Mouse (Mus musculus) forebrain, postnatal 0 days (tissue): ENCODE data around the gene Hoxc5. TPM values are rescaled to one million over a fixed set of nuclear protein-coding genes. Genes with fewer than 3 reads are reported as not detected.
A peak's percentile ranks its signal among the peaks of the same experiment; 100 is the strongest.

Experiments used
- ATAC-seq: fragments of 200-750 bp; cut with Nextera tagmentation; 2 replicates; pipeline ENCODE4 v1.8.0; 2017; ENCODE audit warnings: mild to moderate bottlenecking, moderate library complexity
- DNase-seq: peaks from one replicate; pipeline ENCODE4 v3.0.0-alpha.2; 2015
- H3K27ac ChIP-seq: fragments of 300-500 bp; sonication (generic); 2 replicates; pipeline ENCODE4 v1.5.1; 2014; ENCODE audit warnings: low read depth, mild to moderate bottlenecking, antibody characterized with exemption, low read length, moderate library complexity, mixed read lengths
- H3K27me3 ChIP-seq: fragments of 300-500 bp; sonication (generic); 2 replicates; pipeline ENCODE4 v1.6.1; 2014; ENCODE audit warnings: mild to moderate bottlenecking, low read length, mixed read lengths; ENCODE audit not compliant: insufficient read depth
- H3K36me3 ChIP-seq: fragments of 300-500 bp; sonication (generic); 2 replicates; pipeline ENCODE4 v1.6.1; 2014; ENCODE audit warnings: mild to moderate bottlenecking, moderate library complexity; ENCODE audit not compliant: insufficient read depth
- H3K4me1 ChIP-seq: fragments of 300-500 bp; sonication (generic); 2 replicates; pipeline ENCODE4 v1.6.1; 2014; ENCODE audit warnings: antibody characterized with exemption; ENCODE audit not compliant: insufficient read depth
- H3K4me2 ChIP-seq: fragments of 300-500 bp; sonication (generic); 2 replicates; pipeline ENCODE4 v1.6.1; 2014; ENCODE audit warnings: low read depth, mild to moderate bottlenecking, moderate library complexity
- H3K4me3 ChIP-seq: fragments of 300-500 bp; sonication (generic); 2 replicates; pipeline ENCODE4 v1.5.1; 2014; ENCODE audit warnings: low read depth, low read length, mixed read lengths
- H3K9ac ChIP-seq: fragments of 300-500 bp; sonication (generic); 2 replicates; pipeline ENCODE4 v1.6.1; 2014; ENCODE audit warnings: mild to moderate bottlenecking
- H3K9me3 ChIP-seq: fragments of 300-500 bp; sonication (generic); 2 replicates; pipeline ENCODE4 v1.6.1; 2016; ENCODE audit warnings: low read length
- CTCF ChIP-seq: sonication (generic); IDR thresholded peaks from 2 replicates; pipeline ENCODE4 v1.5.1; 2016; ENCODE audit warnings: antibody characterized with exemption, control low read depth, low read depth
- WGBS: fragments of 180-500 bp; shearing (Covaris S2); extraction: QIAGEN DNeasy Blood & Tissue Kit; methylation state at CpG from one replicate; pipeline ENCODE4 v1.1.7; 2014; 5-methylcytosine and 5-hydroxymethylcytosine counted together
- polyA plus RNA-seq: library from polyadenylated mRNA; unstranded; fragments of >200 nt; fragmentation: Nextera tagmentation; extraction: Ambion mirVana; gene quantifications from 2 replicates; pipeline ENCODE4 v1.2.1, GENCODE M21; 2015
- total RNA-seq: library from RNA; depleted of rRNA; stranded (reverse); fragments of >200 nt; gene quantifications from 2 replicates; pipeline ENCODE4 v1.2.3, GENCODE M21; 2014; rRNA removed

The Hoxc5 gene
- total RNA-seq: not detected in 2 replicates
- not detected in 2 replicates for polyA plus RNA-seq

DNA sequence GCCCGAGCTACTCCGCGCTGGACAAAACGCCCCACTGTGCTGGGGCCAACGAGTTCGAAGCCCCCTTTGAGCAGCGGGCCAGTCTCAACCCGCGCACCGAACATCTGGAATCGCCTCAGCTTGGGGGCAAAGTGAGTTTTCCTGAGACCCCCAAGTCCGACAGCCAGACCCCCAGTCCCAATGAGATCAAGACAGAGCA, at the start of gene Hoxc5:
TSS of gene Hoxc5 (plus strand) at position 132 of the 199 bp plus-strand sequence.
- no peak for DNase-seq
- H3K4me2 ChIP-seq: 0 out of 2 replicates have a peak within 1 kb of the TSS, but pooled peaks have one; percentile 6
- H3K27me3 ChIP-seq: peaks cover 97% of the 10 kb centered on the region
- no peak for ATAC-seq
- H3K36me3 ChIP-seq: no peaks in the 10 kb centered on the region
- no peaks in the 10 kb centered on the region for H3K4me1 ChIP-seq
- WGBS: 3% methylated on average over 12 of the region's 12 CpGs
- no peak within 1 kb of the TSS for H3K9ac ChIP-seq
- H3K9me3 ChIP-seq: no peaks in the 10 kb centered on the region
- no peak for TF ChIP-seq CTCF
- H3K27ac ChIP-seq: no peak within 1 kb of the TSS
- H3K4me3 ChIP-seq: no peak within 1 kb of the TSS

GRCm38 (mm10) chr15:102917972-102918572, 49.2 kb upstream of the Hoxc5 start:
- WGBS: 2% methylated on average over 20 of the region's 20 CpGs
- TF ChIP-seq CTCF: no peak
- Histone ChIP-seq H3K27ac (no peak overlapping the region), H3K36me3 (no peaks in the 10 kb centered on the region), H3K4me3 (no peak overlapping the region), H3K4me1 (no peaks in the 10 kb centered on the region), H3K27me3 (peaks cover 96% of the 10 kb centered on the region), H3K9ac (no peak overlapping the region), H3K4me2 (no peak overlapping the region), H3K9me3 (no peaks in the 10 kb centered on the region)
- no peak for DNase-seq
- ATAC-seq: no peak

GRCm38 (mm10) chr15:102918611-102919265, 48.5 kb upstream of the Hoxc5 start:
- Histone ChIP-seq H3K36me3 (no peaks in the 10 kb centered on the region), H3K9ac (no peak overlapping the region), H3K4me3 (no peak overlapping the region), H3K27ac (no peak overlapping the region), H3K4me1 (no peaks in the 10 kb centered on the region), H3K27me3 (peaks cover 97% of the 10 kb centered on the region), H3K9me3 (no peaks in the 10 kb centered on the region), H3K4me2 (no peak overlapping the region)
- no peak for DNase-seq
- 1% methylated on average over 7 of the region's 7 CpGs for WGBS
- ATAC-seq: no peak
- no peak for TF ChIP-seq CTCF

DNA sequence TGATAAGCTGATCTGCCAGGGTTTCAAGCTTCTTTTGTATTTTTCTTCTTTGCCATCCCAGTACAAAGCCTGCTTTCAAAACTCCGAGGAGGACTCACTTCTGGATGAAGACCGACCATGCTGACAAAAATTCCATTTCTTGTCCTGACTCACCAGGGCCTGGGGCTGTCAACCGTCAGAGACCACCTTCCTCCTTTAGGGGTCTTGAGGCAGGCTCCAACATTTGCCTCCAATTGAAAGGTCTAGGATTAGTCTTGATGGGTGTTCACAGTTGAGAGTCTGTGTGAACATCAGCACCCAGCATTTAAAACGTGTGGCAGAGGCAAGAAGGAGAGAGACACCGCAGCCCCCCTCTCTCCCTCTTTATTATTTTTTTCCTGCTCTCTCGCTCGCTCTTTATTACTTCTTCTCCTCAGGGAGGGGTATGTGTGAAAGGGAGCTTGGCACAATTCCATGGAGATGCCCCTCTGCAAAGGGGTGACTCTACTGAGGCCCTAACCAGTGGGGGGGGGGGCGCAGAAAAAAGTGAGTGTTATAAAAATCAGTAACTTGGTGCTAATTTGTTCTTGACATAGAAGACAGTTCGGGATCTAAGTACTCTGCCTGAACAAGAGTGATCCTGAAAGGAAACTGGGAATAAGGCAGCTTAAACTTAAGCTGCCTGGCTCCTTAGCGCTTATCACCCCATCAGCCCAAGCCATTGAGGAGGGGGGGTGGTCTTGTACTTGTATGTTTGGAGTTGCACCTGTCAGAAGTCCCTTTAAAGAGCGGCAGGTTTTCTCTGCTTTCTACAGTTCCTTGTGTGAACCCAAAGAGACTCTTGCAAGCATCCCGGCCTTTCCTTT, 47.7 kb upstream of the Hoxc5 start:
- 5% methylated on average over 12 of the region's 12 CpGs for WGBS
- H3K27me3 ChIP-seq: peaks cover 98% of the 10 kb centered on the region
- DNase-seq (no peak), ATAC-seq (no peak)
- no peaks in the 10 kb centered on the region for H3K4me1 ChIP-seq
- no peak for TF ChIP-seq CTCF
- H3K4me3 ChIP-seq: no peak overlapping the region
- no peaks in the 10 kb centered on the region for H3K9me3 ChIP-seq
- no peak overlapping the region for H3K27ac ChIP-seq
- H3K4me2 ChIP-seq: no peak overlapping the region
- H3K9ac ChIP-seq: no peak overlapping the region
- no peaks in the 10 kb centered on the region for H3K36me3 ChIP-seq

DNA sequence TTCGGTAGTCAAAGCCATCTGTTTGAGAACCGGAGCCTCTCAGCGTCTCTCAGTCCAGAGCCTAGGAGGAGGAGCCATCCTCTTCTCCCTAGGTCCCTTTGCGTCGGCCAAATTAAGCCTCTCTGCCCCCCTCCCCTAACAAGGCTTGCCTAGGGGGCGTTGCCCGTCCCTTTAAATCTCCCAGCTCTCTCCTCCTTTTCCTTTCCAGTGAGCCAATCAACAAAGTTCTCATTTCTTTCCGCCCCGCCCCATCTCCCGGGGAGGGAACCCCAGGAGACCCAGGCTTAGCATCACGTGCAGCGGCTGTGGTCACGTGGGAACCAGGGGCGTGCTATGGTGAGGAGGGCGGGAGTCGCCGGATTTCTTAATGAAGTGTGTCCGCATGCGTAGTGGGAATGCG, 46.6 kb upstream of the Hoxc5 start:
- WGBS: 2% methylated on average over 20 of the region's 20 CpGs
- TF ChIP-seq CTCF: no peak
- DNase-seq: peak; percentile 52
- H3K27ac ChIP-seq: no peak overlapping the region
- H3K4me1 ChIP-seq: no peaks in the 10 kb centered on the region
- peak overlapping the region; percentile 28; the same call in 1 of the 2 replicates for H3K4me2 ChIP-seq
- ATAC-seq: peak; percentile 59; the same call in 1 of the 2 replicates
- peaks cover 99% of the 10 kb centered on the region for H3K27me3 ChIP-seq
- H3K9me3 ChIP-seq: no peaks in the 10 kb centered on the region
- no peaks in the 10 kb centered on the region for H3K36me3 ChIP-seq
- 0 out of 2 replicates have a peak overlapping the region, but pooled peaks have one; percentile 3 for H3K4me3 ChIP-seq
- no peak overlapping the region for H3K9ac ChIP-seq

DNA sequence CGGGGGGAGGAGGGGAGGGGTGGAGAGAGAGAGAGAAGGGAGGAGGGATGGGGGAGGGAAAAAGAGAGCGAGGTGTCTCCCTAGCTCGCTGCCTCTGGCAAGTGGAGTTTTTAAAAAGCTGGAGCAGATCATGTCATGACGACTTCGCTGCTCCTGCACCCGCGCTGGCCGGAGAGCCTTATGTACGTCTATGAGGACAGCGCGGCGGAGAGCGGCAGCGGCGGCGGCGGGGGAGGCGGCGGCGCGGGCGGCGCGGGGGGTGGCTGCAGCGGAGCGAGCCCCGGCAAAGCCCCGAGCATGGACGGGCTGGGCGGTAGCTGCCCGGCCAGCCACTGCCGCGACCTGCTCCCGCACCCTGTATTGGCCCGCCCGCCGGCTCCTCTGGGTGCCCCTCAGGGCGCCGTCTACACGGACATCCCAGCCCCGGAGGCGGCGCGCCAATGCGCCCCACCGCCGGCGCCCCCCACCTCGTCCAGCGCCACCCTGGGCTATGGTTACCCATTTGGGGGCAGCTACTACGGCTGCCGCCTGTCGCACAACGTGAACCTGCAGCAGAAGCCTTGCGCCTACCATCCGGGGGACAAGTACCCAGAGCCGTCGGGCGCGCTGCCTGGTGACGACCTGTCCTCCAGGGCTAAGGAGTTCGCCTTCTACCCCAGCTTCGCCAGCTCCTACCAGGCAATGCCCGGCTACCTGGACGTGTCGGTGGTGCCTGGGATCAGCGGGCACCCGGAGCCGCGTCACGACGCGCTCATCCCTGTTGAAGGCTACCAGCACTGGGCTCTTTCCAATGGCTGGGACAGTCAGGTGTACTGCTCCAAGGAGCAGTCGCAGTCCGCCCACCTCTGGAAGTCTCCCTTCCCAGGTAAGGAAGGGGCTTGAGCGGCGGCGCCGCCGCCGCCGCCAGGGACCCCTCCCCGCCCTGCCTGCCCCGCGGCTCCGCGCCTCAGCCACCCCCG, 45.9 kb upstream of the Hoxc5 start, which contains the start of gene Hoxc13:
TSS of gene Hoxc13 (plus strand) at position 51 of the 959 bp plus-strand sequence.
- H3K36me3 ChIP-seq: no peaks in the 10 kb centered on the region
- 0 out of 2 replicates have a peak within 1 kb of the TSS, but pooled peaks have one; percentile 3 for H3K4me3 ChIP-seq
- H3K27me3 ChIP-seq: peaks cover 99% of the 10 kb centered on the region
- no peaks in the 10 kb centered on the region for H3K9me3 ChIP-seq
- no peak within 1 kb of the TSS for H3K27ac ChIP-seq
- DNase-seq: no peak
- TF ChIP-seq CTCF: no peak
- under 1% methylated on average over 82 of the region's 88 CpGs for WGBS
- H3K4me1 ChIP-seq: no peaks in the 10 kb centered on the region
- H3K9ac ChIP-seq: no peak within 1 kb of the TSS
- ATAC-seq: peak; percentile 27; the same call in 1 of the 2 replicates
- peak within 1 kb of the TSS; percentile 28 for H3K4me2 ChIP-seq
